Mouse (Mus musculus) C2C12 (cell line): ENCODE results near the gene Creg1. TPM values are rescaled to one million over a fixed set of nuclear protein-coding genes. Genes with fewer than 3 reads are reported as not detected.
A peak's percentile ranks its signal among the peaks of the same experiment; 100 is the strongest.

Experiments used
- H3K27me3 ChIP-seq: one replicate; pipeline ENCODE4 v1.6.1; 2011; ENCODE audit not compliant: control insufficient read depth, insufficient read depth, insufficient read length
- H3K36me3 ChIP-seq: one replicate; pipeline ENCODE4 v1.6.1; 2011; ENCODE audit not compliant: control insufficient read depth, insufficient read depth
- H3K4me3 ChIP-seq: one replicate; pipeline ENCODE4 v1.5.1; 2011; ENCODE audit warnings: mild to moderate bottlenecking, control low read depth; ENCODE audit not compliant: poor library complexity, insufficient read depth, severe bottlenecking
- H3K79me2 ChIP-seq: one replicate; pipeline ENCODE4 v1.6.1; 2011; ENCODE audit not compliant: control insufficient read depth, insufficient read depth
- H3K79me3 ChIP-seq: one replicate; pipeline ENCODE4 v1.6.1; 2011; ENCODE audit warnings: low read depth, control low read depth
- H3ac ChIP-seq: one replicate; pipeline ENCODE3; 2011; ENCODE audit warnings: low read depth; ENCODE audit not compliant: control insufficient read depth, insufficient read length
- CEBPB ChIP-seq: IDR thresholded peaks from one replicate; pipeline ENCODE4 v1.6.1; 2011; ENCODE audit warnings: low read depth, mild to moderate bottlenecking, control low read depth, moderate library complexity
- CTCF ChIP-seq: IDR thresholded peaks from one replicate; pipeline ENCODE4 v1.5.1; 2011; ENCODE audit not compliant: control insufficient read depth, insufficient read depth, insufficient read length
- FOSL1 ChIP-seq: IDR thresholded peaks from one replicate; pipeline ENCODE4 v1.8.0; 2011; ENCODE audit warnings: mild to moderate bottlenecking, low read length; ENCODE audit not compliant: poor library complexity, insufficient read depth, severe bottlenecking
- MAX ChIP-seq: IDR thresholded peaks from one replicate; pipeline ENCODE4 v1.6.1; 2011; ENCODE audit warnings: mild to moderate bottlenecking, control low read depth
- MYOD1 ChIP-seq: IDR thresholded peaks from one replicate; pipeline ENCODE4 v1.6.1; 2011; ENCODE audit warnings: low read depth; ENCODE audit not compliant: control insufficient read depth, insufficient read length
- MYOG ChIP-seq: IDR thresholded peaks from one replicate; pipeline ENCODE4 v1.6.1; 2011; ENCODE audit not compliant: control insufficient read depth, insufficient read length; ENCODE audit errors: extremely low read depth
- USF1 ChIP-seq: IDR thresholded peaks from one replicate; pipeline ENCODE4 v1.6.1; 2011; ENCODE audit warnings: low read depth, mild to moderate bottlenecking, control low read depth, moderate library complexity
- polyA plus RNA-seq: library from polyadenylated mRNA; unstranded; fragments of >200 nt; fragmentation: generic; extraction: Trizol; gene quantifications from one replicate; pipeline ENCODE4 v1.2.1, GENCODE M21; 2012; ENCODE audit warnings: missing spikeins

Gene Creg1
- polyA plus RNA-seq, 1 experiment, result 21.2 TPM

DNA sequence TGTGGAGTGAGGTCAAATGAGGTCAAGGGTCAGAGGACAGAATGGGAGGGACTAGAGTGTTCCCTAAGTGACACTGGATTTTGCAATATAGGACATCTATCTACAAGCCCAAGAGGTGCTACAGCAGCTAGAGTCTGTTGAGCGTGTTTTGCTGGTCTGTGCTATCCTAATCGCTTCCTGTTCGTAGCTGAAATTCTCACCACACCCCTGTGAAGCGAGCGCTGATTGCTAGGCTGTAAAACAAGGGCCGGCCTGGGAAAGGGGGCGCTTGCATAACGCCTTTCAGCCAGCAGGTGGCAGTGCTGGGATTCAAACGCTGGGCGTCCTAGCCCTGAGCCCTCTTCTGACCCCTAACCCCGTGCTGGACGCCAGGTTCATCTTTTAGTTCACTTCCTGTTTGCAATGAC is 7.9 kb downstream of the Creg1 start:
- Histone ChIP-seq H3K79me2 (no peaks in the 10 kb centered on the region), H3K4me3 (no peak overlapping the region), H3K79me3 (no peaks in the 10 kb centered on the region), H3K36me3 (peaks cover 19% of the 10 kb centered on the region), H3K27me3 (no peaks in the 10 kb centered on the region), H3ac (no peak overlapping the region)
- TF ChIP-seq FOSL1 (no peak), CTCF (peak; percentile 80), MYOD1 (no peak), MYOG (no peak), MAX (no peak), CEBPB (no peak), USF1 (no peak)

DNA sequence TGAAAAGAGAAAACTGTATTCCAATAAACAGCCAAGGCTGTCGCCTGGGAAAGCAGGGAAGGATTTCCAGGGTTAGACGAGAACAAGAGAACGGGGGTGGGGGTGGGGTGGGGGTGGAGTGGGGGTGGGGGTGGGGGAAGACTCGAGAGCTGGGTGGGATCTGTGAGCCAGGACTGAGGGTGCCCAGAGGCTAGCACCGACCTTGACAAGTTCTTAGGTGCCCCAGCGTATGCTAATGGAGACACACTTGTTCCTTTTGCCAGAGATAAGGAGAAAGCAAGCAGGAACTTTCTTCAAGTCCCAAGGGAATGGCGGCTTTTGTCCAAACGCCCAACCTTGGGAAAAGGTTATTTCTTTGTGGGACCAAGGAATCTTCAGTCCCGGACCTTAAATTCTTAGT is 8.5 kb downstream of the Creg1 start:
- Histone ChIP-seq H3K79me3 (no peaks in the 10 kb centered on the region), H3K79me2 (no peaks in the 10 kb centered on the region), H3K4me3 (no peak overlapping the region), H3K36me3 (peaks cover 19% of the 10 kb centered on the region), H3K27me3 (no peaks in the 10 kb centered on the region), H3ac (no peak overlapping the region)
- no peak for TF ChIP-seq USF1
- TF ChIP-seq CTCF, result no peak
- TF ChIP-seq FOSL1, result no peak
- no peak for TF ChIP-seq MYOG
- TF ChIP-seq CEBPB, result no peak

- Histone ChIP-seq H3K4me3 (no peak overlapping the region), H3K36me3 (peaks cover 8% of the 10 kb centered on the region), H3ac (no peak overlapping the region), H3K27me3 (no peaks in the 10 kb centered on the region), H3K79me3 (no peaks in the 10 kb centered on the region), H3K79me2 (no peaks in the 10 kb centered on the region)
- peak; percentile 23 for TF ChIP-seq CTCF
- TF ChIP-seq CEBPB, result no peak
Measured at GRCm38 (mm10) chr1:165775518-165776294, 12.2 kb downstream of the Creg1 start.

- H3K79me2 ChIP-seq, result no peaks in the 10 kb centered on the region
- H3K36me3 ChIP-seq, result no peaks in the 10 kb centered on the region
- no peak for TF ChIP-seq MYOD1
- no peak for TF ChIP-seq CTCF
- no peak for TF ChIP-seq USF1
- no peak for TF ChIP-seq MAX
- no peak for TF ChIP-seq MYOG
- no peak for TF ChIP-seq CEBPB
- TF ChIP-seq FOSL1, result no peak
- no peaks in the 10 kb centered on the region for H3K27me3 ChIP-seq
- no peak overlapping the region for H3K4me3 ChIP-seq
- H3K79me3 ChIP-seq, result no peaks in the 10 kb centered on the region
- H3ac ChIP-seq, result no peak overlapping the region
Measured at GRCm38 (mm10) chr1:165779954-165780585, 16.5 kb downstream of the Creg1 start.

- H3K79me2 ChIP-seq, result no peaks in the 10 kb centered on the region
- no peaks in the 10 kb centered on the region for H3K79me3 ChIP-seq
- no peaks in the 10 kb centered on the region for H3K27me3 ChIP-seq
- H3K36me3 ChIP-seq, result no peaks in the 10 kb centered on the region
- H3ac ChIP-seq, result no peak overlapping the region
- no peak overlapping the region for H3K4me3 ChIP-seq
- no peak for TF ChIP-seq MYOD1
- TF ChIP-seq USF1, result no peak
- TF ChIP-seq MAX, result no peak
- TF ChIP-seq FOSL1, result no peak
- no peak for TF ChIP-seq CEBPB
- TF ChIP-seq MYOG, result no peak
- peak; percentile 65 for TF ChIP-seq CTCF
Measured at GRCm38 (mm10) chr1:165780586-165781111, 17.1 kb downstream of the Creg1 start.
